Mouse (Mus musculus): ENCODE data around the gene Ccdc141. TPM values are rescaled to one million over a fixed set of nuclear protein-coding genes. Genes with fewer than 3 reads are reported as not detected.

The Ccdc141 gene
- total RNA-seq, 4 experiments from 2014 or later: 3.6 to 9.2 (median 6.0) TPM

DNA sequence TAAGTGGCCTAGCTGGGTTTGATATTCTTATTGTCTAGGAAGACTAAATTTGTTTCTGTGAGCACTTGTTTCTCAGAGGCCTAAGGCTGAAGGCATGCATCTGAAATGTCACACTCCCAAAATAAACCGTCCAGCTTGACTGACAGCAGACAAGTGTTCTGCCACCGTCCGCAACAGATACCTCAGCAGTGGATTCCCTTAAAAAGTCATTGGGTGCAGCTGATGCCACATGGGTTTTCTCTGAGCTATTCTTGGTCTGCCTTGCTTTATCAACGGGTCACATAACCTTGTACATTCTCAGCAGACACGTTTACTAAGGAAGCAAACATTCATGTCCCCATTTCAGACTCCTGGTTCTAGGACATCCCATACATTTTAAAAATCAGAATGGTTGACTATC lies 188.7 kb downstream of the Ccdc141 start:
- DNase-seq (ENCODE audit: low spot score in 2 of 2): peak in 1 of 2 experiments; percentile 67

DNA sequence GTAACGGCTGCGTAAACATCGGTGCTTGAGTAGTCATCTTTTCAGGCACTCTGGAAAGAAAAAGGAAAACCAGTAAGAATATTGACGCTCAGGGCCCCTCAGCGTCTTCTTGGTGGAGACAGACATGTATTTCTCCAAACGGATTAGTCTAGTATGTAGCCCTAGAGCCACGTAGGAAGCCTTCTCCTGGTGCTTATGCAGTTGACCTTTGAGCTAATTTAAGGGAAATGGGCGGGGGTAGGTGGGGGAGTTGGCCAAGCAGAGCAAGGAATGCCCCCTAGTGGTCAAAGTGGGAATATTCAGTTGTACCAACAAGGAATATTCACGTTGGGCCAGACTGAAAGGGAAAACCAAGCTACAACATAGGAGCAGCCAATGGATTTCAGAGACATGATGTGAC lies 190.3 kb downstream of the Ccdc141 start:
- peak; percentile 54 to 59 for DNase-seq (ENCODE audit: low spot score in 2 of 2)

DNA sequence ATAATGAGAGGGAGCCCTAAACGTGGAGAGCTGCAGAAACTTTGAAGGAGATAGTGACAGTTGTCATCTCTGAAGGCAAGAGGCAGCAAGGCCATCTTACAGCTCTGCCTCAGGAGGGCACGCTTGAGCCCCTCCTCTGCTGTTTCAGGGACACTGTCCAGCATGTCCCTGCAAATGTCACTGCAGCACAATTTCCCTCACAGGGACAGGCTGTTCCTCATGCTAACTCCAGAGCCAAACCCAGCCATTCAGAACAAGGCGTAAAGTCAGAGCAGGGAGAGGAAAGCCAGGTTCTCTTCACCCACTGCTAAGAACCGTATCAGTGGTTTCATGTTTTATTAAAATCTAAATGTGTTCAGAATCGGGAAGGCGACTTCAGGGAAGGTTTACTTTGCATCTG lies 192.8 kb downstream of the Ccdc141 start:
- no peak for DNase-seq (ENCODE audit: low spot score in 2 of 2)

DNA sequence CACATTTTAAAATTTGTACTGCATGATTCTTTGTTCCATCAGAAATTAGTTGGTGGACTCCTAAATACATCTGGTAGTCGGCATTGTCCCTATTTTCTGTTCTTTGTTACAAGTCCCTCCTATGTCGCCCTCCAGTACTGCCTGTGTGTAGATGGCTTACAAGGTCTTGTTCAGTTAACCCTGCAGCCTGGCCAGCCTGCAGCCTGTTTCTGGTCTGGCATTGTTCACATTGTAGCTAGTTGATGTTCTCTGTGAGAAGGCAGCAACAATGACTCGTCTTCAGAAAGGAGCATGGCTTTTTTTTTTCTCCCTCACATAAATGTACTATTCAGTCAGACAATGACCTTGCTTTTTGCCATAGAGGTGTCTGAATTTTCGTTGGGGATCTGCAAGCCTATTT lies 198.4 kb downstream of the Ccdc141 start:
- DNase-seq (ENCODE audit: low spot score in 2 of 2): no peak

DNA sequence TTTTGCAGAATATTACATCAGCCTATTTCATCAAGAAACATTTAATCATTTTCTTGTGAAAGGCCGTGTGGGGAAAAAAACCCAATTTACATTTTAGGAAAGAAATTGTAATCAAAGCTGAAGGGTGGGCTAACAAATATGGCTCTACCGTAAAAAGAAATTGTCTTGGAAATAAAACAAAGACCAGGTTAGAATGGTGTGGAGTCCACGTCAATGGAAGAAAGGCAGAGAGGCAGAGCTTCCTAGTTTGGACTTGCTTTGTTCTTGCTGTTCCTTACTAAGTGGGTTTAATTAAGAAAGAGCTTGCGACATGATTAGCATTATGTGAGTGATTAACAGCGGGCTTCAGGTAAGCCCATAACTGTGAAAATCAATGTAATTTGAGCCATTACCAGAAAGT lies 199.4 kb downstream of the Ccdc141 start:
- DNase-seq (ENCODE audit: low spot score in 2 of 2): no peak

DNA sequence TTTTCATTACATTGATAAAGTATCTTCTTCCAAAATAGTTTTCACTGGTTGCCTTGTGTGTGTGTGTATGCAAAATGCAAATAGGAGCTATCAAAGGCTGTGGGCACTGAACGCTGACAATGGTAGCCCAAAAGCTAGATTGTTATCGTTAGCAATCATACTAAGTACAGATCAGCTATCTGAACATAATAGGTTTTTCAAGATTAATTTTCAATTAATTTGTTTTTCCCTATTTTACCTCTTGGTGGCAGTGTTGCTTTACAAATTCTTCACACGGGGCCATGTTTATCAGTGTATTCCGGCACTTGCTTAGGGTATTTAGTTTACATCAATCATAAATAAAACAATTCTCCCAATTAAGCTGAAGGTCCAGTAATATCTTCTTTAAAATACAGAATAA lies 199.8 kb downstream of the Ccdc141 start:
- DNase-seq (ENCODE audit: low spot score in 2 of 2): no peak

DNA sequence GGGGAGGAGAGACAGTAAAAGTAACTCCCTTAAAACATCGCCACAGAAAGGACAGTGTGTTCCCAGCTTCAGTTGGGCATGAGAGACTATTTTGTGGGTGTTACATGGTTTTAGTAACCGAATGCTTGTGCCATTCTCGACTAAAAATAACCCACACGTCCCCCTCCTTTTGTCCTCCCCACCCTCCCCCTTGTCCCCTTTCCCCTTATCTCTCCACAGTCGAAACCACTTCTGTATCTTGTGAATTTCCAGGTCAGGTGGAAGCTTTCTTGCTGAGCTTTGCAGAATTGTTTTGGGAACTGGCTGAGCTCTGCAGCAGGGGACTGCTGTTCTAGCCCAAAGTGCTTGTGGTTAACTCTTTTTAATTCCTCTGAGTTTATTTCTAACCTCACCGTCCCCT lies 200.2 kb downstream of the Ccdc141 start:
- DNase-seq (ENCODE audit: low spot score in 2 of 2): no peak

DNA sequence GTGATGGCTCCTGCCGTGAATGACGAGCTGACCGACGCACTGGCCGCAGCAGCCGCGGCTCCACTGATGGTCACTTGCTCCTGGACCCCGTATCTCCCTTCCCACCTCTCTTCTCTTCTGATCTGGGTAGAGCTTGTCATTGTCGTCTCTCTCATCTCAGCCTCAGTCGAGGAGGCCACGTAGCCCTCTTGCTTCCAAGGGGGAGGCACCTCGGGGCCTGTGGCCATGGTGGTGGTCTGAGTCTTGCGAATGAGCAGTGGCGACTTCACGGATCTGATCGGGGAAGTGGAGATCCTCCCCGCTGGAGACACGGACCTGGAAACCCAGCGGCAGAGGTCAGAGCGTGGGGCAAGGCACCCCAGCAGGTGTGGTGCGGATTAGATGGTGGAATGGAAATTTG lies 200.8 kb downstream of the Ccdc141 start:
- DNase-seq (ENCODE audit: low spot score in 2 of 2): no peak

DNA sequence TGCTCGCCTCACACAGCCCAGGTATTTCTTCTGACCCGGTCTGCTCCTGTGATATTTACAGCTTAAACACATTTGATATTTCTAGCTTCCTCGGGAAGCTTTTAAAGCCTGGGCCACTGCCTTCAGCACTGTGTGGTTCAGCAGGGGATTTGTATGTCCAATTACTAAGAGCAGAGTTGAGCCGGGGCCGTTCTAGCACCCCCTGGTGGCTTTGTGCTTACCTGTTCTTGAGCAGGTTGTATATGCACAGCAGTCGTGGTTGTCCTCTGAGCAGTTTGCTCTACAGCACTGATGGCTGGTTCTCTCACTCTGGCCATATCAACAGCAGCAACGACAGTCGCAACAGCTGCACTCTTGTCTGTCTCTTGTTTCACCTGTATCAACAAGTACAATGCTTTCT lies 201.5 kb downstream of the Ccdc141 start:
- DNase-seq (ENCODE audit: low spot score in 2 of 2): peak in 1 of 2 experiments; percentile 55

DNA sequence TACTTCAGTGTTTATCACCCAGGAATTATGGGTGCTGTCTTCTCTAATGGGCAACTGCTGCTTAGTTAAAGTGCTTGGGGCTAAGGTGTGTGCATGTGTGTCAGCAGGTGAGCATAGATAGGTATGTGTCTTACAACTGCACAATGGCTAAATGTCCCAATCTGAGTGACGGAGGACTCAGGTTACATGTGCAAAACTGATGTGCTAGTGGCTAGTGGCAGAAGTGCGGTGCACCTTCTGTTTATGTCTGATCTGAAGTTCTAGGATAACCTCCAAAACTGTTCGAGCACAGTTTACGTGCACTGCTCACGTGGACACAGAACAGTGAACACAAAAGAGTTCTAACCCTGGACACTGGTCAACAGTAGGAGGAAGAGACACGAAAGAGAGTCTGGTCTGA lies 203.9 kb downstream of the Ccdc141 start:
- DNase-seq (ENCODE audit: low spot score in 2 of 2): no peak

DNA sequence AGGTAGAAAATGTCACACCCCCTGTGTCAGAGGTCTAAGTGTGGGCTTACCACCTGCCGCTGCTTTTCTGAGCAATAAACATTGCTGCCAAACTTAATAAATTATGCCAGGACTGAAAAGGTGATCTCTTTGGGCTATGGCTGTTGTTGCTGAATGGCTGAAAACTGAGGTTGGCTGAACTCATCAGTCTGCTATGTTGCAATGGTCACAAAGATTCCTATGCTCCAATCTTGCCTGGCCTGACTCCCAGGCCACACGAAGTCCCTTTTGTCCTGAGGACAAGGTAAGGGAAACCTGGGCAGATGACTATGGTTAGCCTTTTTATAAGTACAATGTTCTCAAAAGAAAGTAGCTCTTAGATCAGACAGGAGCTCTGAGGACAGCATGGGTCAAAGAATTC lies 204.4 kb downstream of the Ccdc141 start:
- no peak for DNase-seq (ENCODE audit: low spot score in 2 of 2)

DNA sequence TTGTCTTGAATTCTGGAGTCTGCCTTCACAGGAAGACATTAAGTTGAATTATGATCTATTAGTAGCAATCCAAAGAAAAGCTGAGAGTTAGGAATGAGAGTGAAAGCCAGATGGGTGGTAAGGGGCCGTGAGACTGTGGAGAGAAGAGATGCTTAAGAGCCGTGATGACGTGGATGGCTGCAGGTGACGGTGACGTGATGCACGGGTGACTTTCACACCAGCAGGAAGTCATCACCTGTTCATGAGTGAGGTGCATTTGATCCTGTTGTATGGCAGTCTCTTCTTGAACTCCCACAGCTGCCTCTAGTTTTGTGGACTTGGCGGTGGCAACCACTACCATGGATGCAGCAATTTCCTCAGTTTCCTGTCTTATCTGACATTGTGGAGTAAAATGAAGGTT lies 204.9 kb downstream of the Ccdc141 start:
- no peak for DNase-seq (ENCODE audit: low spot score in 2 of 2)

DNA sequence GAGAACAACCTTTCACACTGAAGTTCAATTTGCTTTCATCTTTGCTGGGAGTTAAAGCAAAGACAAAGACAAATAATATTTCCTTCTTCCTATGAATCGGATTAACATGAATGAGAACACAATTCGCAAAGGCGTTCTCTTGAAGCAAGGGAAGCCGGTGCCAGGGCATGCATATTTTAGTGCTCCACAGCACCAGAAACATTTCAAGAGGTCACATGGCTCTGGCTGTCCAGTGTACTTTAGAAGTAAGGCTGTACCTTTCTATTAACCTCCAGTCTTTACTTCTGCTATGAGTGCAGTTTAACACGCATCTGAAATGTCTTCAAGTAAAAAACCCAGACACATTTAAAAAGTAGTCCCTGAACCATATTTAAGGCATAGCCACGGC lies 208.4 kb downstream of the Ccdc141 start:
- DNase-seq (ENCODE audit: low spot score in 2 of 2): no peak

DNA sequence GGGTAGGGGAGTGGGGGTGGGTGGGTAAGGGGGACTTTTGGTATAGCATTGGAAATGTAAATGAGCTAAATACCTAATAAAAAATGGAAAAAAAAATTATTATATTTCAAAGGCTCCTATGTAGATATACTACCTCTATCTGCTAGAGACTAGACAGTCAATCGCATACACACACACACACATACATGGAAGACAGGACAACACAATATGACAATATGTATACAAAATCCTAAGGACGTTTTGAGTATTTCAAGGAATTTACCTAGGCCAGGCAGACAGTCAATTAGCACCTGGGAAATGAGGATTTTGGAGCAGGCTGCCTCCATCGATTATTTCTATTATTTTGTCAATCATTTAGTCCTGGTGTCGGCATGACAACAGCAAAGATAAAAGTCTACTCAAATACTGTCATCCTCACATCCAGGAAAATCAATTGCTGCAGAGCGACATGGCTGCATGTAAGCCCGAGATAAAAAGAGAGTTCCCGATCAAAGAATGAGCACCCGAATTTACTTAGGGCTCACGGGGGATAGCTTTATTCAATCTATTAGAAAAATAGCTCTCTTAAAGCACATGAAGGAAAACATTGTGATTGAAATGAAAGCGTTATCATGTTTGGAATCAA lies 208.9 kb downstream of the Ccdc141 start:
- no peak for DNase-seq (ENCODE audit: low spot score in 2 of 2)

Small RNA genes within 50 kb of the gene (microRNA-seq; reads per million reads assigned to microRNA genes)
- gene Gm44360: not detected

Other genes with a start within 250 kb of the Ccdc141 start
- over 10,000 TPM in 1 of 4 experiments, 1,000 to 10,000 TPM in 3; 5,242 to 10,811 (median 7,168) TPM for gene Ttn, start 188.1 kb downstream of the Ccdc141 start, total RNA-seq (2022)
- gene Sestd1, start 110.0 kb upstream of the Ccdc141 start, total RNA-seq (2022): 10 to 100 TPM in 3 of 4 experiments, 1 to 10 TPM in 1; 8.5 to 12.6 (median 10.5) TPM